Mouse (Mus musculus) kidney, embryonic 16.5 days (tissue): ENCODE measurements at regions not wholly inside any gene's neighbourhood (a gene's known extent, or its start where the extent isn't known, plus 50 kb on each side); places are given as distances from the start of the nearest gene placed in this dataset.
"Not testable (repeated sequence)": the region's sequence is repeated elsewhere in the genome, so short reads cannot be mapped to it uniquely, and the experiment has no call there.

Experiments used
- ATAC-seq: fragments of 200-750 bp; cut with Nextera tagmentation; 2 replicates; pipeline ENCODE4 v1.8.0; 2017; ENCODE audit warnings: moderate TSS enrichment; ENCODE audit not compliant: low FRiP score, low TSS enrichment
- H3K27ac ChIP-seq: fragments of 300-500 bp; sonication (generic); 2 replicates; pipeline ENCODE4 v1.5.1; 2014; ENCODE audit warnings: low read length
- H3K27me3 ChIP-seq: fragments of 300-500 bp; sonication (generic); 2 replicates; pipeline ENCODE4 v1.6.1; 2014; ENCODE audit warnings: low read length, control low read depth, mixed read lengths; ENCODE audit not compliant: insufficient read depth
- H3K36me3 ChIP-seq: fragments of 300-500 bp; sonication (generic); 2 replicates; pipeline ENCODE4 v1.6.1; 2014; ENCODE audit warnings: low read length, control low read depth, mixed read lengths; ENCODE audit not compliant: insufficient read depth
- H3K4me1 ChIP-seq: fragments of 300-500 bp; sonication (generic); 2 replicates; pipeline ENCODE4 v1.6.1; 2014; ENCODE audit warnings: low read length, control low read depth, mixed read lengths; ENCODE audit not compliant: insufficient read depth
- H3K4me2 ChIP-seq: fragments of 300-500 bp; sonication (generic); replicated peaks from 2 replicates; pipeline ENCODE4 v1.6.1; 2014; ENCODE audit warnings: low read depth, low read length
- H3K4me3 ChIP-seq: fragments of 300-500 bp; sonication (generic); 2 replicates; pipeline ENCODE4 v1.5.1; 2014; ENCODE audit warnings: mild to moderate bottlenecking, low read length
- H3K9ac ChIP-seq: fragments of 300-500 bp; sonication (generic); replicated peaks from 2 replicates; pipeline ENCODE4 v1.6.1; 2014; ENCODE audit warnings: low read length
- H3K9me3 ChIP-seq: fragments of 300-500 bp; sonication (generic); 2 replicates; pipeline ENCODE4 v1.6.1; 2016; ENCODE audit warnings: low read length, control low read depth
- WGBS: fragments of 180-500 bp; shearing (Covaris S2); extraction: QIAGEN DNeasy Blood & Tissue Kit; methylation state at CpG from one replicate; pipeline ENCODE4 v1.1.7; 2014; 5-methylcytosine and 5-hydroxymethylcytosine counted together

DNA sequence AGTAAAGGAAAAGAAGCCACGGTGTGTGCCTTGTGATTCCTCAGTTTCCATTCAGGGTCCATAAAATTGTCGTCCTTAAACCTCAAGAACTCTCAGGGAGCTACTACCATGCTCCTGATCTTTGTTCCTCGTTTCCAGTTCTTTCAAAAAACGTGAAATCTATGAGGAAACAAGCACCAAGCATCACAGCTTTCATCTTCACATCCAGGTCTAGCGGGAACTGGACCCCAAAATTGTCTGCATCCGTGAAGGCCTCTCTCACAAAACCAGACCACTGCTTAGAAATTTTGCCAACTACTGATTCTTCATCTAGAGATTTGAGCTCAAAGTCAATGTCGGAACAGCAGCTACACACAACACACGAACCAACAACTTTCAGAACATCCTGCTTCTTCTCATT, 491.0 kb upstream of the Gm9747 start:
- H3K4me3 ChIP-seq, H3K36me3 ChIP-seq, H3K9me3 ChIP-seq, H3K27ac ChIP-seq, H3K27me3 ChIP-seq, H3K4me2 ChIP-seq, H3K9ac ChIP-seq, ATAC-seq: not testable (repeated sequence)
- 91% methylated on average over 8 of the region's 8 CpGs for WGBS
- H3K4me1 ChIP-seq = peaks cover 19% of the 10 kb centered on the region

- H3K9ac ChIP-seq = no peak overlapping the region
- H3K9me3 ChIP-seq = no peaks in the 10 kb centered on the region
- no peak overlapping the region for H3K4me2 ChIP-seq
- 17% methylated on average over 8 of the region's 8 CpGs for WGBS
- no peak overlapping the region for H3K4me3 ChIP-seq
- peak overlapping the region; percentile 56 for H3K27ac ChIP-seq
- H3K36me3 ChIP-seq = no peaks in the 10 kb centered on the region
- H3K27me3 ChIP-seq = no peaks in the 10 kb centered on the region
- ATAC-seq = peak; percentile 93
- peaks cover 19% of the 10 kb centered on the region for H3K4me1 ChIP-seq
These were observed 488.4 kb upstream of the Gm9747 start for GRCm38 (mm10) chr1:81744524-81744923.

DNA sequence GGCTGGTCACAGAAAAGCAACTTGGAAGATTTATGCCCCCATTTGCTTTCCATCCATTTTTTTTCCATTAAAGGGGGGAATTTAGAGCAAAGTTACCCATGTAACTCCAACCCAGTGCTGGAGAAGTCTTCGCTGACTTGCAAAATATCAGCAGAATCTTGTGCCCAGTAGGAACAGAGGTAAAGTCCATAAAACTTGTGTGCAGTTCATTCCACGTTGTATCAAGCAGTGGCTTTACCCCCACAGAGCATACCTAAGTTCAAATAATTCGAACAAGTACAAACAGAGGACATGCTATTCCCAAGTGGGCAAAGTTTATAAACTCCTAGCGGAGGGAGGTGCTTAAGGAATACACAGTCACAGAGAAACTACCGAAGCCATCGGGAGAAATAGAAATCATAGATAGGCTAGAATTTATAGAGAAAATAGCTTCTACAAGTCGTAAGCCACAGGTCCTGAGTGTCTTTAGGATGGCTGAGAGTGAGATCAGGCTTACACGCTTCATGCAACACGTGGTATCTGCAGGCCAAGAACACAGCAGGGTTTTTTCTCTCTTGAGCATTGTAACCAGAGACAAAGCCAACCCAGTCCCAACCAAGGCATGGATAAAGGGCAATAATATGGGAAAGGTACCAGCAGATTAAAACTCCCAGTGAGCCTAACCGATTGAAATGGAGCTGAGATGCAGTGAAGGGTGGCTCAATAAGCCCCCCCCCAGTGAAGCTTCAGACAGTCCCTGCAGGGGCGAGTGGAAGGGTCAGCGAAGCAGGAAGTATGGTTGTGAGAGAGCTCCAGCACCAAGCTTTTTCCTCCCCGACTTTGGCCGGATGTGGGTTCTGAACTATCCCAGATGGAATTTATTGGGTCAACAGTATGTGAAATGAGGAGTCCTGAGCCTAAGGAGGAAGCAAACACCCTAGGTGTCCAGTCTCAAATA, 487.6 kb upstream of the Gm9747 start:
- Histone ChIP-seq H3K4me3 (no peak overlapping the region), H3K4me1 (peaks cover 19% of the 10 kb centered on the region), H3K9ac (no peak overlapping the region), H3K27me3 (no peaks in the 10 kb centered on the region), H3K36me3 (no peaks in the 10 kb centered on the region), H3K27ac (peak overlapping the region; percentile 56), H3K9me3 (no peaks in the 10 kb centered on the region), H3K4me2 (no peak overlapping the region)
- peak; percentile 62 for ATAC-seq
- WGBS = 49% methylated on average over 14 of the region's 14 CpGs

- no peaks in the 10 kb centered on the region for H3K36me3 ChIP-seq
- H3K4me2 ChIP-seq = no peak overlapping the region
- H3K9ac ChIP-seq = no peak overlapping the region
- H3K9me3 ChIP-seq = no peaks in the 10 kb centered on the region
- H3K27me3 ChIP-seq = no peaks in the 10 kb centered on the region
- H3K4me1 ChIP-seq = peaks cover 19% of the 10 kb centered on the region
- no peak overlapping the region for H3K4me3 ChIP-seq
- WGBS = 78% methylated on average over 3 of the region's 3 CpGs
- no peak for ATAC-seq
- no peak overlapping the region for H3K27ac ChIP-seq
These were observed 486.9 kb upstream of the Gm9747 start for GRCm38 (mm10) chr1:81746013-81746412.

- H3K36me3 ChIP-seq = no peaks in the 10 kb centered on the region
- H3K4me1 ChIP-seq = peaks cover 19% of the 10 kb centered on the region
- no peaks in the 10 kb centered on the region for H3K27me3 ChIP-seq
- H3K4me2 ChIP-seq = no peak overlapping the region
- WGBS = 65% methylated on average over 3 of the region's 3 CpGs
- H3K9me3 ChIP-seq = no peaks in the 10 kb centered on the region
- no peak for ATAC-seq
- H3K9ac ChIP-seq = no peak overlapping the region
- no peak overlapping the region for H3K4me3 ChIP-seq
- H3K27ac ChIP-seq = no peak overlapping the region
These were observed 485.9 kb upstream of the Gm9747 start for GRCm38 (mm10) chr1:81747025-81747424.

DNA sequence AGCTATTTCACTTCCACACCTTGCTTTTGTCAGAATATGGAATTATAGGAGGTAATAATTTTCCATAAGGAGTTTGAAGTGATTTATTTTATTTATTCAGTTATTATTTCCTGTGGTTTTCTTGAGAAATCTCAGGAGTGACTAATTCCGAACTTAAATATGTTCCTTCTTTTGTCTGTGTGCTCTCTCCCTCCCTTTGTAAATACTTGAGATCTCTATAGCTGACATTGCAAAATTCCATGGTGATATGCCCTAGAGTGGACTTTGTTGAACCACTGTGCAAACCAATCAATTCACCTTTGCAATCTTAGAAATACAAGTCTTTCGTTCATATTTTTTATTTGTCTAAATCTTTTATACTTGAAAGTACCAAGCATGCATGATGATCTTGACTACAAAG, 478.8 kb upstream of the Gm9747 start:
- Histone ChIP-seq H3K36me3 (no peaks in the 10 kb centered on the region), H3K27ac (no peak overlapping the region), H3K4me2 (no peak overlapping the region), H3K9me3 (no peaks in the 10 kb centered on the region), H3K9ac (no peak overlapping the region), H3K4me1 (0 out of 2 replicates have a peak, but pooled peaks cover 2% of the 10 kb centered on the region), H3K4me3 (no peak overlapping the region), H3K27me3 (no peaks in the 10 kb centered on the region)
- no peak for ATAC-seq
- 79% methylated on average over 2 of the region's 2 CpGs for WGBS

- Histone ChIP-seq H3K27me3 (no peaks in the 10 kb centered on the region), H3K9ac (no peak overlapping the region), H3K4me3 (no peak overlapping the region), H3K4me1 (0 out of 2 replicates have a peak, but pooled peaks cover 2% of the 10 kb centered on the region), H3K27ac (no peak overlapping the region), H3K36me3 (no peaks in the 10 kb centered on the region), H3K4me2 (no peak overlapping the region), H3K9me3 (no peaks in the 10 kb centered on the region)
- ATAC-seq = no peak
- WGBS = 78% methylated on average over 3 of the region's 3 CpGs
These were observed 477.6 kb upstream of the Gm9747 start for GRCm38 (mm10) chr1:81755281-81755680.

DNA sequence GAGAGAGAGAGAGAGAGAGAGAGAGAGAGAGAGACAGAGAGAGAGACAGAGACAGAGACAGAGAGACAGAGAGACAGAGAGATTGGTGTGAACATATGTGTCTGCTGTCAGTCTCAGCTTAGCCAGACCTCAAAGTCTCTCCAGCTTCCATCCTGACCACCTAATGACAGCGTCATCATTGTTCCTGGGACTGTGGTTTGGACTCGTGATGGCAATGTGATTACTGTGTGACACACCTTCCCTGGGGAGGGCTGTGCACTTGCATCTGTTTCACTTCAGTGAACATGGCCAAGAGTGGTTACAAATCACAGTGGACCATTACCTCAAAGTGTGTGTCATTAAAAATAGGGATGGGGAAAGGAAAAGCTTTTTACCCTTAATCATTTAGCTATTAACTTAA, 477.2 kb upstream of the Gm9747 start:
- 42% methylated on average over 2 of the region's 2 CpGs for WGBS
- peak; percentile 57; the same call in 1 of the 2 replicates for ATAC-seq
- Histone ChIP-seq H3K27ac (no peak overlapping the region), H3K27me3 (no peaks in the 10 kb centered on the region), H3K9ac (no peak overlapping the region), H3K4me3 (no peak overlapping the region), H3K4me1 (0 out of 2 replicates have a peak, but pooled peaks cover 2% of the 10 kb centered on the region), H3K4me2 (no peak overlapping the region), H3K9me3 (no peaks in the 10 kb centered on the region), H3K36me3 (no peaks in the 10 kb centered on the region)

DNA sequence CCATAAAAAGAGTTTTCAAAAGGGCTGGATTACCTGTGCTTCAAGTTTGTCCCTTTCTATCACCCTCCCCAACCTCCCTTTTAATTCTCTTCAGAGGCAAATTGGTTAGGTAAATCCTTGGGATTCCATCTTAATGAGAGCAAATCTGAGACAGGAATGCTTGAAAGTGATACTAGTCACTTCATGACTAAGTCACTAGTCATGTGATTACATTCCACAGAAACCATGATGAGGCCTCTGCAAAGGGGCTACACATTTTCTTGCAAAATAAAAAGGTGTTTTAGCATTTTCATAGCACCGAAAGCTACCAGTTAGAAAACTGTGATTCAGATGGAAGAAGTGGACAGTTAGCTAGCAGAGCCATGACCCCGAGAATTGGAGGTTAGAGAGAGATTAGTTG, 473.0 kb upstream of the Gm9747 start:
- no peak for ATAC-seq
- Histone ChIP-seq H3K9ac (no peak overlapping the region), H3K4me1 (0 out of 2 replicates have a peak, but pooled peaks cover 2% of the 10 kb centered on the region), H3K27ac (no peak overlapping the region), H3K9me3 (no peaks in the 10 kb centered on the region), H3K36me3 (no peaks in the 10 kb centered on the region), H3K4me2 (no peak overlapping the region), H3K27me3 (no peaks in the 10 kb centered on the region), H3K4me3 (no peak overlapping the region)
- WGBS = 79% methylated on average over 2 of the region's 2 CpGs

DNA sequence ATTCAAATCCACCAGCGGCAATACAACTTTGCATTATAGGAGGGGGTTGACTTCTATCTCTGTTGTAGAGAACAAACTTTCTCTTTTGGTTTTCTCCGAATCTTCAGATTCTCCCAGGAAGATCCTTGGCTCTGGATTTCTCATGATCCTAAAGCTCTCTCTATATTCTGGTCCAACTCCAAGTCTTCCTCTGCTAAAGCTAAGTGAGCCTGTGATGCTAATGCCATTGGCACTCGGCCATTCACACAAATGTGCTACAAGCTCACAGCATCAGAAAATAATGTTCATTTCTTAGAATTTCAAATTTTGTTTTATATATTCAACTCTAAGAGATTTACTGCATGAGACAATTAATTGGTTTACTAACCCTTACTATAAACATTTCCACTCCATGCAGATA, 461.2 kb upstream of the Gm9747 start:
- H3K4me2 ChIP-seq = no peak overlapping the region
- no peak overlapping the region for H3K27ac ChIP-seq
- H3K4me3 ChIP-seq = no peak overlapping the region
- no peaks in the 10 kb centered on the region for H3K36me3 ChIP-seq
- ATAC-seq = no peak
- H3K4me1 ChIP-seq = no peaks in the 10 kb centered on the region
- no peaks in the 10 kb centered on the region for H3K27me3 ChIP-seq
- no peak overlapping the region for H3K9ac ChIP-seq
- 86% methylated on average over 3 of the region's 3 CpGs for WGBS
- no peaks in the 10 kb centered on the region for H3K9me3 ChIP-seq
